Mouse (Mus musculus): ENCODE measurements at regions not wholly inside any gene's neighbourhood (a gene's known extent, or its start where the extent isn't known, plus 50 kb on each side); places are given as distances from the start of the nearest gene placed in this dataset.

DNA sequence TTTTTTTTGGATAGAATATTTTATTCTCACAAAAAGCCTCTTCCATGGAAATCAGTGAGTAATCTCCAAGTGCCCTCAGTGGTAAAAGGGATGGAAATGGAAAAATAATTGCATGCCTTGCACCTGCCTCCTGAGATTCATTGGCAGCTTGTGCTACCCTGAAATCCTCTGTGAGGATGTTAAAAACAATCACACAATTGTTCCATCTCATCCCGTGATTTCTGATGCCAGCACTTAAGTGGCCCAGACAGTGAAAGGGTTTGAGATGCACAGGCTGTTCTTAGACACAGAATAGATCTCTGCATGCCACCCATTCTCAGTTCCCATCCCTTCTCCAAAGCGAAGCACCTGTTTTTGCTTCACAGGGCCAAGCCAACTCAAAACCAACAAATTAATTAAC is 398.9 kb upstream of the Cd180 start:
- H3K79me2 ChIP-seq (ENCODE audit: control insufficient read depth, insufficient read depth, low read length): no peaks in the 10 kb centered on the region
- no peak overlapping the region for H3K4me3 ChIP-seq (ENCODE audit: insufficient read depth, low read depth, low read length)
- WGBS: 94% methylated on average over 2 of the region's 2 CpGs
- no peak for TF ChIP-seq POLR2A (IDR thresholded peaks at IDR 0.05; ENCODE audit: extremely low read depth, insufficient read depth, low read length)
- no peak for TF ChIP-seq CTCF (IDR thresholded peaks at IDR 0.05; ENCODE audit: low read depth, low read length)
- no peaks in the 10 kb centered on the region for H3K4me1 ChIP-seq (ENCODE audit: control insufficient read depth, insufficient read depth, low read length)
- H3K27me3 ChIP-seq (ENCODE audit: control insufficient read depth, insufficient read depth, low read length): no peaks in the 10 kb centered on the region
- no peak overlapping the region for H3K27ac ChIP-seq (replicated peaks; ENCODE audit: insufficient read depth, low read depth, low read length)
- no peak overlapping the region for H3K9ac ChIP-seq (ENCODE audit: low read depth, low read length)
- no peak for DNase-seq (ENCODE audit: extremely low read depth, low read depth, low spot score)
- H3K36me3 ChIP-seq (ENCODE audit: control insufficient read depth, insufficient read depth, low read length): no peaks in the 10 kb centered on the region

DNA sequence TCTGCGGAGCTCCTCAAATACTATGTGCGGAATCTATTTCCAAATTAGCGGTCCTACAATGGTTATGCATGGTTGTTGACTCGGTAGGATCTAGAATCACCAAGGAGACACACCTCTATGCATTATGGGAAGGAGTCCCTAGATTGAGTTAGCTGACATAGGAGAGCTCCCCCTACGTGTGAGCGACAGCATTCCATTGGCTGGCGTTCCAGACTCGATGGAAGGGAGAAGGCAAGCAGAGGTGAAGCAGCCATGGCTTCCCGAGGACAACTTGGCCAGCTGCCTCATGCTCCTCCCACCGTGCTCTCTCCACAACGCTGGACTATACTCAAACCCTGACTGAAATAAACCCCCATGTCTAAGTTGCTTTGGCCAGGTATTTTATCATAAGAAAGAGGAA is 398.3 kb upstream of the Cd180 start:
- Histone ChIP-seq H3K4me3 (ENCODE audit: insufficient read depth, low read depth, low read length) (no peak overlapping the region), H3K36me3 (ENCODE audit: control insufficient read depth, insufficient read depth, low read length) (no peaks in the 10 kb centered on the region), H3K27me3 (ENCODE audit: control insufficient read depth, insufficient read depth, low read length) (no peaks in the 10 kb centered on the region), H3K27ac (replicated peaks; ENCODE audit: insufficient read depth, low read depth, low read length) (no peak overlapping the region), H3K4me1 (ENCODE audit: control insufficient read depth, insufficient read depth, low read length) (no peaks in the 10 kb centered on the region), H3K9ac (ENCODE audit: low read depth, low read length) (no peak overlapping the region), H3K79me2 (ENCODE audit: control insufficient read depth, insufficient read depth, low read length) (no peaks in the 10 kb centered on the region)
- no peak for DNase-seq (ENCODE audit: extremely low read depth, low read depth, low spot score)
- WGBS: 82% methylated on average over 11 of the region's 11 CpGs
- TF ChIP-seq CTCF (IDR thresholded peaks at IDR 0.05; ENCODE audit: low read depth, low read length): no peak
- TF ChIP-seq POLR2A (IDR thresholded peaks at IDR 0.05; ENCODE audit: extremely low read depth, insufficient read depth, low read length): no peak

DNA sequence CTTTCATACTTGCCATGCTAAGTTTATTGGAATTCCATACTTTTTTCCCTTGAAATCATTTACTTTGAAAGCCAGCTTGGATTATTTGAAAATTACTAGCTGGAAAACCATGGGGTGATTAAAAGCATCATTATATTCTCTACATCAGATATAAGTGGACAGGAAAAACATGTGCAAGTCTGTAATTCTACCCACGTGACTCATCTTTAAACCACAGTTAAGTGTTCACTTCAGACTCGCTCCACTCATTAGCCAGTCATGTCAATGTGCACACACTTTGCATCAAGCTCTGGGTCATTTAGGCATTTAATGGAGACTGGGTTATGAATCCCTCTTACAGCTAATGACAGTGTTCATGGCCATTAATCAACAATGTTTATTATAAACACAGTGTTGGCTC is 385.4 kb upstream of the Cd180 start:
- 85% methylated on average over 2 of the region's 2 CpGs for WGBS
- TF ChIP-seq CTCF (IDR thresholded peaks at IDR 0.05; ENCODE audit: low read depth, low read length) (no peak), POLR2A (IDR thresholded peaks at IDR 0.05; ENCODE audit: extremely low read depth, insufficient read depth, low read length) (no peak)
- no peaks in the 10 kb centered on the region for H3K36me3 ChIP-seq (ENCODE audit: control insufficient read depth, insufficient read depth, low read length)
- no peaks in the 10 kb centered on the region for H3K27me3 ChIP-seq (ENCODE audit: control insufficient read depth, insufficient read depth, low read length)
- DNase-seq (ENCODE audit: extremely low read depth, low read depth, low spot score): no peak
- H3K27ac ChIP-seq (replicated peaks; ENCODE audit: insufficient read depth, low read depth, low read length): no peak overlapping the region
- H3K4me1 ChIP-seq (ENCODE audit: control insufficient read depth, insufficient read depth, low read length): no peaks in the 10 kb centered on the region
- no peak overlapping the region for H3K9ac ChIP-seq (ENCODE audit: low read depth, low read length)
- no peaks in the 10 kb centered on the region for H3K79me2 ChIP-seq (ENCODE audit: control insufficient read depth, insufficient read depth, low read length)
- no peak overlapping the region for H3K4me3 ChIP-seq (ENCODE audit: insufficient read depth, low read depth, low read length)

DNA sequence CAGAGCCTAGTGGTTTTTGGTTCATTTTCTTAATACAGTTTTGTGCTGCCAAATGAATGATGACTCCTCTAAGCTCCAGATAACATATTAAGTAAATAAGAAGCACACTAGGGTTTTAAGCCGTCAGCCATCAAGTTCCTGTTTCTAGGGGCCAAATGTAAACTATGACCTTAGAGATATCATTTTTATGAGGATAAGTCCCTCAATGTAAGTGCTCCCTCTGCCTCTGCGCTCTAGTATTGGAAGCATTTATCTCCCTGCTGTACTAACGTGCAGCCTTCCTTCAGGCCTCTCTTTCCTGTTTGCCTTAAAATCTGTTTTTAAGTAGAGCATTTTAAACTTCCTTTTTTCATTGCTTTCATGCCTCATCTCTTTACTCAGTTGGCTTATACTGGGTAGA is 381.3 kb upstream of the Cd180 start:
- no peaks in the 10 kb centered on the region for H3K27me3 ChIP-seq (ENCODE audit: control insufficient read depth, insufficient read depth, low read length)
- no peak for TF ChIP-seq POLR2A (IDR thresholded peaks at IDR 0.05; ENCODE audit: extremely low read depth, insufficient read depth, low read length)
- TF ChIP-seq CTCF (IDR thresholded peaks at IDR 0.05; ENCODE audit: low read depth, low read length): no peak
- 75% methylated on average over 3 of the region's 3 CpGs for WGBS
- H3K36me3 ChIP-seq (ENCODE audit: control insufficient read depth, insufficient read depth, low read length): no peaks in the 10 kb centered on the region
- no peaks in the 10 kb centered on the region for H3K4me1 ChIP-seq (ENCODE audit: control insufficient read depth, insufficient read depth, low read length)
- no peaks in the 10 kb centered on the region for H3K79me2 ChIP-seq (ENCODE audit: control insufficient read depth, insufficient read depth, low read length)
- DNase-seq (ENCODE audit: extremely low read depth, low read depth, low spot score): peak; percentile 8
- no peak overlapping the region for H3K27ac ChIP-seq (replicated peaks; ENCODE audit: insufficient read depth, low read depth, low read length)
- H3K4me3 ChIP-seq (ENCODE audit: insufficient read depth, low read depth, low read length): no peak overlapping the region
- H3K9ac ChIP-seq (ENCODE audit: low read depth, low read length): no peak overlapping the region

DNA sequence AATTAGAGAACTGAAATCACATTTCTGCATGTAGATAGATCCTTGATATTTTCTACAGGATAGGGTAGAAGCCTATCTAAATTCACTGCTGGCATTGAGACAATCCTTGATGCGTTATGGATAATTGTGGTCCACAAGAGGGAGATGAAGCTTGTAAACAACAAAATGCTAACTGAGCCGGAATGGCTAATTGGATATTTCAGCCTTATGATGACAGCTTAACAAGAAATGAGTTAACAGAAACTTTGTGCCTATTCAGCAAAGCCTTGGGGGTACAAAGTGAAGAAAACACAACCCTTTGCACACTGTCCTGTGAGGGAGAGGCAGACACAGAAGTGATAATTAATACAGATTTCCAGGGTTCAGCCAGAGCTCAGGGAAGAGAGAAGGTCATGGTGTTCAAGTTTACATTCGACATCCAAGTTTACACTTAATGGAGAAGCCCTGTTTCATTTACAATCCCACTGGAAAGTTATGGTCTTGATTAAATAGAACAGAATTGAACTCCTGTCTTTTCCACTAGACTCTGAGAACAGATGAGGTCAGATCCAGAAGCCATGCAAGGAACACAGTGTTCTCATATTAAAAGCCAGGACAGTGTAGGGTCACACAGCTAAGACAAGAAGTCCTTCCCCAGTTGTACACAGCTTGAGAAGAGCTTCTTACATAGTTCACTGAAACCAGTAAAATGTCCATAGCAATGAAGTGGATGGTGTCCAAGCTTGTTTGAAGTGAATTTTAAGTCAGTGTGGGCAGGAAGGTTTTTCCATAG is 377.3 kb upstream of the Cd180 start:
- TF ChIP-seq CTCF (IDR thresholded peaks at IDR 0.05; ENCODE audit: low read depth, low read length) (no peak), POLR2A (IDR thresholded peaks at IDR 0.05; ENCODE audit: extremely low read depth, insufficient read depth, low read length) (no peak)
- Histone ChIP-seq H3K27me3 (ENCODE audit: control insufficient read depth, insufficient read depth, low read length) (no peaks in the 10 kb centered on the region), H3K79me2 (ENCODE audit: control insufficient read depth, insufficient read depth, low read length) (no peaks in the 10 kb centered on the region), H3K36me3 (ENCODE audit: control insufficient read depth, insufficient read depth, low read length) (no peaks in the 10 kb centered on the region), H3K4me1 (ENCODE audit: control insufficient read depth, insufficient read depth, low read length) (no peaks in the 10 kb centered on the region), H3K4me3 (ENCODE audit: insufficient read depth, low read depth, low read length) (no peak overlapping the region), H3K27ac (replicated peaks; ENCODE audit: insufficient read depth, low read depth, low read length) (no peak overlapping the region), H3K9ac (ENCODE audit: low read depth, low read length) (no peak overlapping the region)
- 87% methylated on average over 3 of the region's 3 CpGs for WGBS
- DNase-seq (ENCODE audit: extremely low read depth, low read depth, low spot score): peak; percentile 57

DNA sequence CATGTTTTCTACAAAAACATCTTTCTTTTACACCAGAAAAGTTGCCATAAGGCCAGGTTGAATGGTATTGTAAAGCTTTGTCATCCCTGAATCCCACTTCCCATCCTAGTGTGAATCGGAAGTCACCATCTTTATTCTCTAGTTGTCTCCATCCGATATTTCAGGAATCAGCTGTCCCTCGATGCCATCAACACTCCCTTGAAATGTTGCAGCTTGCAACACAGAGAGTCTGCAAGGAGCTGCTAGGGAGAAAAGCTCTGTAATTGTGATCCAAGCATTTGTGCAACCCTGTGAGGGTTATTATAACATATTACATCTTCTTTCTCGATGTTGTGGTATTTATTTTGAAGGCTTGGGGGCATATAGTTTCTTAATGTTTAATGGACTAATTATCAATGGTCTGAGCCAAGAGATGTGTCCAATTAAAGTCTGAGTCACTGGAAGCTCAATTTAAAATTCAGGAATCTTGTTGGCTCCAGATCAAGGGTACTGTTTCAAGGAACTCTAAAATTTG is 374.4 kb upstream of the Cd180 start:
- H3K36me3 ChIP-seq (ENCODE audit: control insufficient read depth, insufficient read depth, low read length): no peaks in the 10 kb centered on the region
- H3K27me3 ChIP-seq (ENCODE audit: control insufficient read depth, insufficient read depth, low read length): no peaks in the 10 kb centered on the region
- no peak overlapping the region for H3K27ac ChIP-seq (replicated peaks; ENCODE audit: insufficient read depth, low read depth, low read length)
- no peak overlapping the region for H3K4me3 ChIP-seq (ENCODE audit: insufficient read depth, low read depth, low read length)
- no peak overlapping the region for H3K9ac ChIP-seq (ENCODE audit: low read depth, low read length)
- WGBS: 87% methylated on average over 4 of the region's 4 CpGs
- DNase-seq (ENCODE audit: extremely low read depth, low read depth, low spot score): peak; percentile 28
- H3K79me2 ChIP-seq (ENCODE audit: control insufficient read depth, insufficient read depth, low read length): no peaks in the 10 kb centered on the region
- H3K4me1 ChIP-seq (ENCODE audit: control insufficient read depth, insufficient read depth, low read length): no peaks in the 10 kb centered on the region
- TF ChIP-seq CTCF (IDR thresholded peaks at IDR 0.05; ENCODE audit: low read depth, low read length) (no peak), POLR2A (IDR thresholded peaks at IDR 0.05; ENCODE audit: extremely low read depth, insufficient read depth, low read length) (no peak)

Measured in liver, adult 2 months (tissue).